Mouse (Mus musculus) testis, adult 2 months (tissue): ENCODE measurements at regions not wholly inside any gene's neighbourhood (a gene's known extent, or its start where the extent isn't known, plus 50 kb on each side); places are given as distances from the start of the nearest gene placed in this dataset.

Experiments used
- CTCF ChIP-seq: fragments of 200-500 bp; IDR thresholded peaks from 2 replicates; pipeline ENCODE4 v1.5.1; 2012; ENCODE audit warnings: low read depth, mild to moderate bottlenecking, inconsistent platforms, low read length, moderate library complexity; ENCODE audit not compliant: control insufficient read depth, insufficient read depth, insufficient replicate concordance
- POLR2A ChIP-seq: fragments of 200-500 bp; IDR thresholded peaks from 2 replicates; pipeline ENCODE4 v1.6.1; 2012; ENCODE audit warnings: low read depth, mild to moderate bottlenecking, inconsistent platforms, low read length, moderate library complexity; ENCODE audit not compliant: control insufficient read depth

GRCm38 (mm10) chr10:25695798-25696197, 159.7 kb upstream of the Smlr1 start:
- TF ChIP-seq CTCF (no peak), POLR2A (no peak)
